Mouse (Mus musculus): ENCODE data around the gene Caap1. TPM values are rescaled to one million over a fixed set of nuclear protein-coding genes. Genes with fewer than 3 reads are reported as not detected.

Gene Caap1
- polyA plus RNA-seq, 1 experiment from 2014 or later: 32.4 TPM

DNA sequence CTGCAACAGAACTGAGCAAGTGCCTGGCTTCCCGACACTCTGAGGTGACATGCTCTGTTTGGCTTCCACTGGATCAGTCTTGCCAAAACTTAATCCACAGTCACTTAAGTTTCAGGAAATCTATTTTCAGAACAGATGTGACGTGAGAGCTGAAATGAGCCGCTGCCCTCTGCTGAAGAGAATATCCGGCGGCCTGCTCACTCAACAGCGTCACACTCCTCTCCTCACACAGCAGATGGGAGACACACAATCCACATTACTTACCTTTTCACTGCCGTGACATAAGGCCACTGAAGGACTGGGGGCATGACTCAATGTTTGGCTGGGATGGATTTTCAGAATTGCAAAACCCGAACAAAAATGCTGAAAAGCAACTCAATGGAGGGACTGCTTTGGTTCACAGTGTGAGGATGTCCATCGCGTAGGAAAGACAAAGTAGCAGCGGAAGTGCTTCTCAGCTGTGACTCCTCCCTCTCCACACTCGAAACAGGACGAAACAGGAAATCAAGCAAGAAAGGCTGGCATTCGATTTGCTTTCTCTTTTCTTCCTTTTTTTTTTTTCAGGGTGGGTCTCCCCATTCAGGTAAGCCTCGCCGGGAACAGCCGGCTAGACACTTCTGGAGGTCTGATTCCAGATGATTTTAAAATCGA, 79.7 kb downstream of the Caap1 start:
- no peaks in the 10 kb centered on the region for H3K9me3 ChIP-seq
- H3K27me3 ChIP-seq: no peaks in the 10 kb centered on the region
- ATAC-seq (ENCODE audit: insufficient number of reproducible peaks, insufficient read depth, low FRiP score, low TSS enrichment, low read depth): no peak
- WGBS: 87% methylated on average over 18 of the region's 18 CpGs
- no peaks in the 10 kb centered on the region for H3K36me3 ChIP-seq
- H3K4me2 ChIP-seq: no peak overlapping the region
- H3K27ac ChIP-seq: no peak overlapping the region
- H3K4me1 ChIP-seq (replicated peaks): no peaks in the 10 kb centered on the region
- no peak overlapping the region for H3K4me3 ChIP-seq (replicated peaks)
- H3K9ac ChIP-seq (replicated peaks): no peak overlapping the region

- no peaks in the 10 kb centered on the region for H3K9me3 ChIP-seq
- H3K27me3 ChIP-seq: no peaks in the 10 kb centered on the region
- 94% methylated on average over 1 of the region's 1 CpGs for WGBS
- no peak overlapping the region for H3K4me2 ChIP-seq
- no peaks in the 10 kb centered on the region for H3K36me3 ChIP-seq
- H3K9ac ChIP-seq (replicated peaks): no peak overlapping the region
- no peak overlapping the region for H3K4me3 ChIP-seq (replicated peaks)
- ATAC-seq (ENCODE audit: insufficient number of reproducible peaks, insufficient read depth, low FRiP score, low TSS enrichment, low read depth): no peak
- H3K27ac ChIP-seq: no peak overlapping the region
- H3K4me1 ChIP-seq (replicated peaks): no peaks in the 10 kb centered on the region
These were observed 83.3 kb downstream of the Caap1 start for GRCm38 (mm10) chr4:94473286-94473685.

GRCm38 (mm10) chr4:94459424-94459823, 97.2 kb downstream of the Caap1 start:
- Histone ChIP-seq H3K4me2 (no peak overlapping the region), H3K9me3 (no peaks in the 10 kb centered on the region), H3K4me3 (replicated peaks) (no peak overlapping the region), H3K36me3 (peaks cover 7% of the 10 kb centered on the region; the same call in 1 of the 2 replicates), H3K4me1 (replicated peaks) (no peaks in the 10 kb centered on the region), H3K9ac (replicated peaks) (no peak overlapping the region), H3K27me3 (no peaks in the 10 kb centered on the region), H3K27ac (no peak overlapping the region)
- no peak for ATAC-seq (ENCODE audit: insufficient number of reproducible peaks, insufficient read depth, low FRiP score, low TSS enrichment, low read depth)
- WGBS: 89% methylated on average over 2 of the region's 2 CpGs

DNA sequence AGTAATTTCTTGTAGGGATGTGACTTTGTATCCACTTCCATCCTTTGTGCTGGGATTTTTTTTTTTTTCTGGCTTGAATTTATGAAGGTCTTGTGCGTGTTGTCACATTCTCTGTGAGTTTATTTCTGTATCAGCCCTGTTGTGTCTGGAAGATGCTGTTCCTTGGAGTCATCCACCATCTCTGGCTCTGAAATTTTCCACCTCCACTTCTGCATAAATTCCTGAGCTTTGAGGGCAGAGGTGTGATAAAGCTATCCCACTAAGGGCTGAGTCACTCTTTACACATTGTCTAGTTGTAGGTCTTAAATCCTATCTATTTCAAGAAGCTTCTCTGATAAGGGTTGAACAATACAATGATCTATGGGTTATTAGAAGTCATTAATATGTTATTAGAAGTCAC, 101.7 kb downstream of the Caap1 start:
- H3K9me3 ChIP-seq: no peaks in the 10 kb centered on the region
- H3K4me1 ChIP-seq (replicated peaks): no peaks in the 10 kb centered on the region
- WGBS: 89% methylated on average over 1 of the region's 1 CpGs
- no peak overlapping the region for H3K4me3 ChIP-seq (replicated peaks)
- no peak overlapping the region for H3K4me2 ChIP-seq
- H3K27me3 ChIP-seq: no peaks in the 10 kb centered on the region
- H3K36me3 ChIP-seq: no peaks in the 10 kb centered on the region
- ATAC-seq (ENCODE audit: insufficient number of reproducible peaks, insufficient read depth, low FRiP score, low TSS enrichment, low read depth): no peak
- no peak overlapping the region for H3K9ac ChIP-seq (replicated peaks)
- H3K27ac ChIP-seq: no peak overlapping the region

Other genes with a start within 250 kb of the Caap1 start
- 0.79 TPM in 1 of 2 replicates, not detected in the other for gene Gm10306, start 250 bp downstream of the Caap1 start, polyA plus RNA-seq (2016; fragmentation: Nextera tagmentation; extraction: Ambion mirVana)
- gene Plaa, start 46.4 kb upstream of the Caap1 start, polyA plus RNA-seq (2016; fragmentation: Nextera tagmentation; extraction: Ambion mirVana): 86.7 and 91.1 TPM in 2 replicates
- gene Ift74, start 57.7 kb upstream of the Caap1 start, polyA plus RNA-seq (2016; fragmentation: Nextera tagmentation; extraction: Ambion mirVana): 51.8 and 56.2 TPM in 2 replicates
- 1.3 and 1.7 TPM in 2 replicates for gene Lrrc19, start 93.3 kb upstream of the Caap1 start, polyA plus RNA-seq (2016; fragmentation: Nextera tagmentation; extraction: Ambion mirVana)
- 7.9 and 9.2 TPM in 2 replicates for gene Tek, start 182.5 kb upstream of the Caap1 start, polyA plus RNA-seq (2016; fragmentation: Nextera tagmentation; extraction: Ambion mirVana)

Data from limb, embryonic 12.5 days (tissue).